Mouse (Mus musculus) megakaryocyte progenitor cell, adult 5-6 weeks (primary cell): ENCODE measurements around the gene Nectin2. TPM values are rescaled to one million over a fixed set of nuclear protein-coding genes. Genes with fewer than 3 reads are reported as not detected.
A peak's percentile ranks its signal among the peaks of the same experiment; 100 is the strongest.

ENCODE experiments used
- ATAC-seq: replicated peaks from 2 replicates; pipeline ENCODE4 v1.8.0; 2016; ENCODE audit warnings: mild to moderate bottlenecking, moderate TSS enrichment, inconsistent platforms; ENCODE audit not compliant: poor library complexity
- total RNA-seq, 2 experiments: library from RNA; stranded (forward) in 1 of 2; stranded (reverse) in 1 of 2; fragments of 157-497, 149-512 nt in 1 of 2; fragments of 200-1000 nt in 1 of 2; gene quantifications; 2 replicates each; pipeline versions ENCODE4 v1.2.3 to v1.2.4; 2015 to 2017

Nectin2 gene
- total RNA-seq, 2 experiments from 2014 or later: 1.0 to 2.2 TPM

- ATAC-seq: no peak
These were observed 19.4 kb upstream of the Nectin2 start for GRCm38 (mm10) chr7:19769434-19770374.

GRCm38 (mm10) chr7:19769001-19769400 lies 18.7 kb upstream of the Nectin2 start:
- no peak for ATAC-seq

- no peak for ATAC-seq
These were observed 18.0 kb upstream of the Nectin2 start for GRCm38 (mm10) chr7:19768251-19768650.

- ATAC-seq: no peak
These were observed 14.3 kb upstream of the Nectin2 start for GRCm38 (mm10) chr7:19764581-19764980.

- peak; percentile 60; the same call in 1 of the 2 replicates for ATAC-seq
These were observed 13.7 kb upstream of the Nectin2 start for GRCm38 (mm10) chr7:19763829-19764477.

- ATAC-seq: no peak
These were observed 12.0 kb upstream of the Nectin2 start for GRCm38 (mm10) chr7:19762283-19762682.

DNA sequence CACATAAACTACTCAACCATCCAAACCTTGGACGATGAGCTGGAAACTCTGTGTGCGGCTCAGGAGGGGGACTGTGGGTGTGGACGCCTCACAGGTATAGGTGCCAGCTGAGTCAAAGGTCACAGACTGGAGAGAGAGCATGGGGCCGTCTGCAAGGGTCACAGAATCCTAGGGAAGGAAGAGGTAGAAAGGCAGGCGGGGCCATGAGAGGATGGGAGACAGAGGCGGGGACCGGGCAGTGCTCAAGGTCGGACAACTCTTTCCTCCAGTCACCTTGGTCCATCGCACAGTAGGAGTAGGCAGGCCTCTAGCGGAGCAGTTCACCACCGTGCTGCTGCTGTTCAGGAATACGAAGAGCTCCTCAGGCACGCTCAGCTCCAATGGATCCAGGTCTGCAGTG lies 9.7 kb upstream of the Nectin2 start:
- ATAC-seq: no peak

- no peak for ATAC-seq
These were observed 8.3 kb upstream of the Nectin2 start for GRCm38 (mm10) chr7:19758623-19759022.

DNA sequence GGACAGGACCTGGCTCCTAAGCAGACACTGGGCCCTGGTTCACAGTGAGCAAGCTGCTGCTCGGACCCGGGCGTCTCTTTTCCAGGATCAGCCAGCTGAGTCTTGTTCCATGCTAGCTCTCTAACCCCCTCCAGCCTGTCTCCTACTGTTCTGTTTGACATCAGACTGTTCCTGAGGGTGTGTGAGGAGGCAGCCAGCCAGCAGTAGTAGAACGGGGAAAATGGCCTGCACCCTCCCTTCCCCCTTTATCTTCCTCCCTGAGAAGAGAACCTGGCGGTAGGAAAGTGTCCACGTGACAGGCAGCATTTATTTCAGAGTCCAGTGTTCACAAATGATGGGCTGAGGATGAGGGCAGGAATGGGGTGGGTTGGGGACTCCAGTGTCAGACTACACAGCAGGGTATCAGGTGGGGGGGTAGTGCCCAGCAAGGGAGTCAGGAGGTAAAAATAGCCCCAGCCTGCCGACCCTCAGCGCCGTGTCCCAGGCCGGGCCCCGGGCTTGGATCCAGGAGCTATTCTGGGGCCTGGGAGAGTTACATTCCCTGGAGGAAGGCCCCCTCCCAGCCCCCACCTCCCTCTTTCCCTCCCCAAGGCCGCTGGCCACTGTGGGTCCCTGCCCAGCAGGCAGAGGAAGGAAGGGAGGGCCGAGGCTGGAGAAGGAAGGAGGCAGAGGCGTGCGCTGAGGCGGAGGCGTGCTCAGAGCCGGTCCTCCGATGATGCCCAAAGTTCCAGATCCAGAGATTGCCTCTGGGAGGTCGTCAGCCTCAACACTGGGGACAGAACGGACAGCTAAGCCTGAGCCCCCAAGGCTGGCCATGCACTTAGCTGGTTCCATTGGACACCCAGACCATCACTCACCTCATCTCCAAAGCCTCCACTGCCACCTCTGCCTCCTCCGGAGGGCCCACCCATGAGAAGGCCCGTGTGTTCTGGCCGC lies 5.8 kb upstream of the Nectin2 start:
- ATAC-seq: no peak

DNA sequence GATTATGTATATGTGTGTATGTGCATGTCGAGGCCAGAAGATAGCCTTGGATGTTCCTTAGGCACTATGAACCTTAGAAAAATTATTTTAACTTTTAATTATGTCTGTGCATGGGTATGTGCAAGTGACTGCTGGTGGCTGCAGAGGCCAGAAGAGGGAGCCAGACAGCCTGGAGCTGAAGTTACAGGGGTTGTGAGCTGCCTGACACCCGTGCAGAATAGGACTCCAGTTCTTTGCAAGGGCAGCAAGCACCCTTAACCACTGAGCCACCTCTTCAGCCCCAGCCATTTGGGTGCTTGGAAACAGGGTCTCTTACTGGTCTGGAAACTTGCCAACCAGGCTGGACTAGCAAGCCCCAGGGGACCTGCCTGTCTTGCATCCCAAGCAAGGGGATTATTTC lies 4.7 kb upstream of the Nectin2 start:
- no peak for ATAC-seq

DNA sequence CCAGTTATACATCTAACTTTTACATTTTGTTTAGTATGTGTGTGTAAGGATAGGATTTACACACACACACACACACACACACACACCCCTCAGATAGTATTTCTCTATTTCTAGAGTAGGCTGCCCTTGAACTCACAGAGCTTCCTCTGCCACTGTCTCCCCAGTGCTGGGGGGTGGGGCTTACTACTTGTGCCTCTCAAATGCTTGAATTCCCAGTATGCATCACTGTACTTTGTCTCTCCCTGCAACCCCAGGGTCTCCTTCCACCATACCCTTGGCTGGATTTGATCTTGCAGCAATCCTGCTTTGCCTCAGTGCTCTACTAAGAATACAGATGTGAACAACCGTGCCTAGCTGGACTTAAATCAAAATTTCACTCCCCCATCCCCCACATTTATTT lies 3.8 kb upstream of the Nectin2 start:
- ATAC-seq: no peak

GRCm38 (mm10) chr7:19753587-19753986 lies 3.3 kb upstream of the Nectin2 start:
- no peak for ATAC-seq

DNA sequence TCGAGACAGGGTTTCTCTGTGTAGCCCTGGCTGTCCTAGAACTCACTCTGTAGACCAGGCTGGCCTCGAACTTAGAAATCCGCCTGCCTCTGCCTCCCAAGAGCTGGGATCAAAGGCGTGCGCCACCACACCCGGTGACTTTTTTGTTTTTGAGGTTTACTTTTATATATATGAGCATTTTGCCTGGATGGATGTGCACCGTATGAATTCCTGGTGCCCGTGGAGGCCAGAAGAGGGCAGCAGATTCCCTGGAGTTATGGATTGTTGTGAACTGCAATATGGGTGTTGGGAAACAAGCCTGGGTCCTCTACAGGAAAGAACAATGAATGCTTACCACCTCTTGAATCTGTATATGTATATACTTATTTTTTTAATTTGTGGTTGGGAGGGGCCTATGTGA lies 2.4 kb upstream of the Nectin2 start:
- no peak for ATAC-seq

DNA sequence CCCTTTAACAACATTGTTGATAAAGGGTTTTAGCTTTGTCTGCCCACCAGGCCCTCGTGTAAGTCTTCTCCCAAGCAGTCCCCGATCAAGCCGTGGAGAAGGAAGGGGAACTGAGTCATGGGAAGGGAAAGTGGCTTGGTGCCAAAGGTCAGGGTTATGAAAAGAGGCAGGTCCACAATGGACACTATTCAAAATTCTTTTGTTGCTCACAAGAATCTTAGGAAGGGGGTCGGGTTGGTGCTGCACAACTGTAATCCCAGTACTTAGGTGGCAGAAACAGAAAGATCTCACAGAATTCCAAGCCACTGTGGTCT lies 744 bp upstream of the Nectin2 start:
- no peak for ATAC-seq

GRCm38 (mm10) chr7:19749389-19750216 lies 680 bp downstream of the Nectin2 start:
- peak; percentile 84 for ATAC-seq

DNA sequence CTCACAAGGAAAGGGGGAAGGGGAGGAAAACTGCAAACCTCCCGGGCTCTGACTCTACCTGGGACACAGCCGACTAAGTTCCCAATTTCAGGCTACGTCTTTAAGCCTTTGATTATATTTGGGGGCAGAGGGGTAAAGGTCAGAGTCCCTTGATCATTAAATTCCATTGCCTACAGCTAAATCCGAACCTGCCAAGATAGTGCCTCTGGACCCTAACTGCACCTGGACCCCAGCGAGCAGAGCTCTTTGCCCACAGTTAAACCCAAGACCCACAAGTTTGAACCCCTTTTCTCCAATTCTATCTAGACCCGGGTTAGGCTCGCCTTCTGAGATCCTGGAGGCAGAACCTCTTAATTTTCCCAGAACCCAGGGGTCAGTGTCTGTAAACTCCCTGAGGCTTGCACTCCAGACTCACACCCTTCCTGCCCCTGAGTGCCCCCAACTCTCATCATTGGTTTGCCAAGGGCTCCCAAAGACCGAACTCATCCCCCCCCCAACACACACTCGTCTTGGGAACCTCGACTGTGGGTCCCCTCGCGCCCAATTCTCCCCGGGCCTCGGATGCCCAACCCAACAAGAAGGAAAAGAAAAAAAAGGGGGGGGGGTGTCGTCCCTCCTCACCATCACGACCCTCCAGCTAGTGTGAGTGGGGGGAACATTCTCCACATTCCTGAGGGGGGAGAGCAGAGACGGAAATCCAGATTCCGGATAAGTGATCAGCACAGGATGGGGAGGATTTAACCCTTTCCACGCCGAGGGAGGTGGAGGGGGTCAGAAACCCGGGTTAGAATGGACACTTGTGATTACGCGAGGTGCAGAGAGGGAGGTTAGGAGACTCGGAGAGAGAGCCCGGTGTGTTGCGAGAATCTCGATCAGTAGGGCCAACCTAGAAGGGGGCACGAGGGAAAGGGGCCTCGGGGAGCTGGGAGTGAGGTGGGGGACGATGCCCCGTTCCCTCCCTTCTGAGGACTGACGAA lies 1.8 kb downstream of the Nectin2 start:
- ATAC-seq: no peak

GRCm38 (mm10) chr7:19747420-19748218 lies 2.7 kb downstream of the Nectin2 start:
- ATAC-seq: no peak

DNA sequence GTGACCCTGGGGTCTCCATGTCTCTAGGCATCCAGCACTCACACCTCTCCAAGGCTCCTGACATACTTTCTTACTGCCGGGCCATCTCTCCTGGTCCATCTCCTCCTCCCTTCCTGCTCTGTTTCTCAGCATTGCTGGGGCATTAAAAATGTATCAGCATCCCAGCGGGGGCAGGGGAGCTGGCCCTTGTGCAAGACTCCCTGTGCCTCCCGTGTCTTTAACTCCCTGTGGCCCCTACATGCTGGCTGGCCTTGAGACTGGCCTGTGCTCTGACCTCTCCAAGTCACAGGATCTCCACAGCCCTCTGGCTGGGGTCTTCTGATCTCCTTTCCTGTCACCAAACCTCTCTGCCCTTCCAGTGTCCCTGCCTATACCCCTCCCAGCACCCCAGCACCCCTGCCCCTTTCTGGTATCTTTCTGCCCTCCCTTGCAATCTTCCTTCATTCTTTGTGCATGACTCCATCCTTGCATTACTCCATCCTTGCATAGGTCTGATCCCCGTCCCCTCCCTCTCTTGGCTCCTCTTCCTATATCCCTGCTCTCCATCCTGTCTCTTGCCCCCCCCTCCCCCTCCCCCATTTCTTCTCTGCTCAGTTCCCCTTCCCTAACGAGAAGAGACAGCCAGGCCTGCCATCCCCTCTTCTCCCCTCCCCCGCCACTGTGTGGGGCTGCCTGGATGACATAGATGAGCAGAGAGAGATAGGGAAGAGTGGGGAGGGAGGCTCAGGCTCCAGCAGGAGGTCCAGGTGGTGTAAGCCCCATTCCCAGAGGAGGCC lies 3.7 kb downstream of the Nectin2 start:
- no peak for ATAC-seq
